Mouse (Mus musculus) ES-E14 (cell line): Measurements from ENCODE around the gene Nlrp4c.

Experiments
- MAFK ChIP-seq: IDR thresholded peaks from 2 replicates; pipeline ENCODE4 v1.6.1; 2014; ENCODE audit warnings: mild to moderate bottlenecking, low read depth, low read length, inconsistent platforms; ENCODE audit not compliant: insufficient read depth
- ZNF384 ChIP-seq: IDR thresholded peaks from 2 replicates; pipeline ENCODE4 v1.6.1; 2012; ENCODE audit warnings: low read depth, low read length, inconsistent platforms

DNA sequence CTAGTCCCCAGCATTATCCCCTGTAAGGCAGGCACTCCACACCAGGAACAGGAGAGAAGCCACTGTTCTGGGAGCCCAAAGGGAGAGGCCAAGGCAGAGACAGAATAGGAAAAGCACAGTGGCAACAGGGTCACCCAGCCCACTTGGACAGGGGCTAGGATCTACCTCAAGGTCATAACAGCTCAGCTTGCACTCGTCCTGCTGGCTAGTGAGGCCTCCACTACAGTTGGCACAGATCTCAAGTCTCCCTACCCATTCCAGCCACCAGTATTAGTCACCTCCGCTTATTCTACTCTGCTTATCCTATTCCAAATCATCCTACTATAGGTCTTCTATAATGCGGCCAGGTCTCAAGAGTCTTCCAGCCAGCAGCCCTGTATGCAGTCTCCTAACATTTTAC lies 108.2 kb downstream of the Nlrp4c start:
- no peak for TF ChIP-seq ZNF384
- no peak for TF ChIP-seq MAFK
